ENCODE assay signal across 21 mouse cellular contexts in genomic region chr7:114700871-114701270, GRCm38 (mm10). TPM values are rescaled to one million over a fixed set of nuclear protein-coding genes. Genes with fewer than 3 reads are reported as not detected.
A peak's percentile ranks its signal among the peaks of the same experiment; 100 is the strongest.
DNase-seq lines count a peak whose midpoint lies in the region; ATAC-seq and TF ChIP-seq lines count a peak whose summit lies in the region.
"Had no signal": no experiment of that assay in that cellular context is flagged by ENCODE, and none has a peak within 500 bp of the region (broad histone marks: within the 10 kb centered on the region; RNA-seq: fewer than 3 reads in every experiment).

No protein-coding gene starts in this region.

- H3K27ac ChIP-seq in limb, embryonic 12.5 days, result no peak overlapping the region
- H3K27ac ChIP-seq in limb, embryonic 10.5 days, result no peak overlapping the region
- H3K27ac ChIP-seq in limb, embryonic 14.5 days (replicated peaks; ENCODE audit: low read depth, low read length), result no peak overlapping the region
- no peak overlapping the region for H3K27ac ChIP-seq in midbrain, embryonic 10.5 days (replicated peaks)
- H3K27ac ChIP-seq: embryonic facial prominence, embryonic 12.5 days; forebrain, embryonic 12.5 days; gastrocnemius, adult 2 months had no signal

- no peak for TF ChIP-seq POLR2A in limb, embryonic 14.5 days (IDR thresholded peaks at IDR 0.05; ENCODE audit: borderline replicate concordance, extremely low read depth, insufficient read depth, insufficient read length)

- WGBS in limb, embryonic 12.5 days, result 37% methylated on average over 2 of the region's 2 CpGs
- 83% methylated on average over 2 of the region's 2 CpGs for WGBS in limb, embryonic 10.5 days
- WGBS in limb, embryonic 14.5 days, result 16% methylated on average over 2 of the region's 2 CpGs
- 81% methylated on average over 2 of the region's 2 CpGs for WGBS in midbrain, embryonic 10.5 days

- peaks cover 5% of the 10 kb centered on the region; the same call in 1 of the 2 replicates for H3K4me1 ChIP-seq in limb, embryonic 12.5 days (replicated peaks)
- H3K4me1 ChIP-seq in limb, embryonic 10.5 days, result no peaks in the 10 kb centered on the region
- H3K4me1 ChIP-seq in limb, embryonic 14.5 days (ENCODE audit: control insufficient read depth, insufficient read depth, low read length), result no peaks in the 10 kb centered on the region; the same call in 1 of the 2 replicates
- no peaks in the 10 kb centered on the region for H3K4me1 ChIP-seq in midbrain, embryonic 10.5 days
- H3K4me1 ChIP-seq: embryonic facial prominence, embryonic 12.5 days; forebrain, embryonic 12.5 days; heart, embryonic 12.5 days had no signal

- no peak overlapping the region for H3K4me3 ChIP-seq in limb, embryonic 12.5 days (replicated peaks)
- no peak overlapping the region for H3K4me3 ChIP-seq in limb, embryonic 10.5 days
- H3K4me3 ChIP-seq in limb, embryonic 14.5 days (replicated peaks; ENCODE audit: low read length), result no peak overlapping the region
- no peak overlapping the region for H3K4me3 ChIP-seq in midbrain, embryonic 10.5 days
- H3K4me3 ChIP-seq: embryonic facial prominence, embryonic 12.5 days; forebrain, embryonic 12.5 days; gastrocnemius, adult 2 months; heart, embryonic 12.5 days had no signal

- no peak overlapping the region for H3K4me2 ChIP-seq in limb, embryonic 12.5 days
- H3K4me2 ChIP-seq in limb, embryonic 14.5 days (replicated peaks; ENCODE audit: low read depth, low read length, severe bottlenecking), result no peak overlapping the region
- H3K4me2 ChIP-seq: embryonic facial prominence, embryonic 12.5 days; forebrain, embryonic 12.5 days; heart, embryonic 12.5 days had no signal

- no peaks in the 10 kb centered on the region for H3K36me3 ChIP-seq in limb, embryonic 12.5 days
- no peaks in the 10 kb centered on the region for H3K36me3 ChIP-seq in limb, embryonic 10.5 days
- no peaks in the 10 kb centered on the region for H3K36me3 ChIP-seq in limb, embryonic 14.5 days (ENCODE audit: control insufficient read depth, insufficient read depth, low read length)
- H3K36me3 ChIP-seq in midbrain, embryonic 10.5 days, result no peaks in the 10 kb centered on the region
- H3K36me3 ChIP-seq: embryonic facial prominence, embryonic 12.5 days; forebrain, embryonic 12.5 days; heart, embryonic 12.5 days had no signal

- no peak for DNase-seq in limb, embryonic 10.5 days (ENCODE audit: low spot score)
- DNase-seq in 416B (ENCODE audit: low read depth) (peak; percentile 10), NIH3T3 (ENCODE audit: low read depth) (peak; percentile 25)
- peak; percentile 59 for DNase-seq in limb, embryonic 14.5 days (ENCODE audit: low spot score)
- no peak for DNase-seq in thymus, postnatal 0 days (ENCODE audit: low spot score)
- no peak for DNase-seq in midbrain, embryonic 10.5 days (ENCODE audit: low spot score)
- DNase-seq: adrenal gland, adult 8-10 months; adrenal gland, postnatal 36 days; cerebellum, adult 11 months; cerebellum, adult 8-10 months; cerebellum, postnatal 14 days; embryo, embryonic 11 days; gastrocnemius, adult 2 months; gastrocnemius, postnatal 25 days had no signal

- no peak overlapping the region for H3K9ac ChIP-seq in limb, embryonic 12.5 days (replicated peaks)
- no peak overlapping the region for H3K9ac ChIP-seq in limb, embryonic 14.5 days (ENCODE audit: low read depth, low read length, severe bottlenecking)
- H3K9ac ChIP-seq: embryonic facial prominence, embryonic 12.5 days; forebrain, embryonic 12.5 days; heart, embryonic 12.5 days had no signal

- peak; percentile 37 for ATAC-seq in limb, embryonic 12.5 days (ENCODE audit: insufficient number of reproducible peaks, insufficient read depth, low FRiP score, low TSS enrichment, low read depth)
- peak; percentile 53; the same call in 1 of the 2 replicates for ATAC-seq in limb, embryonic 14.5 days (ENCODE audit: low FRiP score, low read depth)
- ATAC-seq: forebrain, embryonic 16.5 days; hindbrain, embryonic 16.5 days had no signal

- H3K27me3 ChIP-seq in limb, embryonic 12.5 days, result no peaks in the 10 kb centered on the region
- H3K27me3 ChIP-seq in limb, embryonic 10.5 days (ENCODE audit: low read depth, poor library complexity, severe bottlenecking), result no peaks in the 10 kb centered on the region
- H3K27me3 ChIP-seq in limb, embryonic 14.5 days (ENCODE audit: control insufficient read depth, insufficient read depth, low read length), result no peaks in the 10 kb centered on the region
- H3K27me3 ChIP-seq in midbrain, embryonic 10.5 days (ENCODE audit: low read depth, poor library complexity, severe bottlenecking), result no peaks in the 10 kb centered on the region
- H3K27me3 ChIP-seq: embryonic facial prominence, embryonic 12.5 days; forebrain, embryonic 12.5 days; heart, embryonic 12.5 days had no signal

- no peaks in the 10 kb centered on the region for H3K9me3 ChIP-seq in limb, embryonic 12.5 days
- H3K9me3 ChIP-seq in limb, embryonic 10.5 days (replicated peaks), result no peaks in the 10 kb centered on the region
- H3K9me3 ChIP-seq in limb, embryonic 14.5 days (ENCODE audit: control insufficient read depth, low read length), result no peaks in the 10 kb centered on the region
- no peaks in the 10 kb centered on the region for H3K9me3 ChIP-seq in midbrain, embryonic 10.5 days (replicated peaks)
- H3K9me3 ChIP-seq: embryonic facial prominence, embryonic 12.5 days; forebrain, embryonic 12.5 days; heart, embryonic 12.5 days had no signal

RNA-seq across cellular contexts. Expression of gene Calcb, which starts 17.6 kb away (rescaled TPM):
- not detected in 2 replicates for polyA plus RNA-seq in limb, embryonic 12.5 days (2016; fragmentation: Nextera tagmentation; extraction: Ambion mirVana)
- not detected in 2 replicates for polyA plus RNA-seq in limb, embryonic 10.5 days (2016; fragmentation: Nextera tagmentation; extraction: Ambion mirVana)
- 0.60 and 0.85 TPM in 2 replicates for polyA plus RNA-seq in limb, embryonic 14.5 days (2012; rRNA removed)
- 0.26 and 0.57 TPM in 2 replicates for polyA plus RNA-seq in limb, embryonic 14.5 days (2014; fragmentation: Nextera tagmentation; extraction: Ambion mirVana)
- 19.4 and 19.5 TPM in 2 replicates for polyA plus RNA-seq in thymus, postnatal 0 days (2015; fragmentation: Nextera tagmentation; extraction: Ambion mirVana)
- not detected in 2 replicates for polyA plus RNA-seq in midbrain, embryonic 10.5 days (2016; fragmentation: Nextera tagmentation; extraction: Ambion mirVana)
- polyA plus RNA-seq: forebrain, embryonic 16.5 days; heart, embryonic 12.5 days; hindbrain, embryonic 11.5 days had no signal

RNA-seq across cellular contexts. Expression of gene Insc, which starts 42.6 kb away (rescaled TPM):
- polyA plus RNA-seq in limb, embryonic 12.5 days (2016; fragmentation: Nextera tagmentation; extraction: Ambion mirVana), result 0.93 and 1.1 TPM in 2 replicates
- polyA plus RNA-seq in limb, embryonic 10.5 days (2016; fragmentation: Nextera tagmentation; extraction: Ambion mirVana), result 0.08 and 0.85 TPM in 2 replicates
- polyA plus RNA-seq in limb, embryonic 14.5 days (2012; rRNA removed), result 4.8 and 6.1 TPM in 2 replicates
- 5.7 and 6.3 TPM in 2 replicates for polyA plus RNA-seq in limb, embryonic 14.5 days (2014; fragmentation: Nextera tagmentation; extraction: Ambion mirVana)
- 0.22 and 0.28 TPM in 2 replicates for polyA plus RNA-seq in thymus, postnatal 0 days (2015; fragmentation: Nextera tagmentation; extraction: Ambion mirVana)
- 2.0 and 2.4 TPM in 2 replicates for polyA plus RNA-seq in midbrain, embryonic 10.5 days (2016; fragmentation: Nextera tagmentation; extraction: Ambion mirVana)

Comparison
In these comparisons a context has a peak if more than half of its experiments do, and no peak if none do; other contexts are left out.
1. DNase-seq: peak in 416B (single experiment), NIH3T3 (single experiment) and limb, embryonic 14.5 days (single experiment); none in limb, embryonic 10.5 days (single experiment), thymus, postnatal 0 days (single experiment) and midbrain, embryonic 10.5 days (single experiment).
2. RNA of gene Calcb, which starts 17.6 kb away (polyA plus RNA-seq): 19.4 to 19.5 TPM in thymus, postnatal 0 days; 0.26 to 0.85 TPM in limb, embryonic 14.5 days, not detected in limb, embryonic 12.5 days, not detected in limb, embryonic 10.5 days and not detected in midbrain, embryonic 10.5 days; every median in the first group is over 10 times any median in the second.